Mouse (Mus musculus) liver, postnatal 0 days (tissue): Measurements from ENCODE around the gene Olfr1089.

ENCODE experiments used
- CTCF ChIP-seq: sonication (generic); IDR thresholded peaks from 2 replicates; pipeline ENCODE4 v1.5.1; 2016; ENCODE audit warnings: antibody characterized with exemption, low read depth
- EP300 ChIP-seq: IDR thresholded peaks from 2 replicates; pipeline ENCODE4 v1.6.1; 2016; ENCODE audit warnings: antibody characterized with exemption, low read depth, mild to moderate bottlenecking

GRCm38 (mm10) chr2:86761050-86761449 lies 27.5 kb upstream of the Olfr1089 start:
- TF ChIP-seq CTCF (no peak), EP300 (no peak)
